ENCODE assay signal across 8 mouse cellular contexts in the genomic region with DNA sequence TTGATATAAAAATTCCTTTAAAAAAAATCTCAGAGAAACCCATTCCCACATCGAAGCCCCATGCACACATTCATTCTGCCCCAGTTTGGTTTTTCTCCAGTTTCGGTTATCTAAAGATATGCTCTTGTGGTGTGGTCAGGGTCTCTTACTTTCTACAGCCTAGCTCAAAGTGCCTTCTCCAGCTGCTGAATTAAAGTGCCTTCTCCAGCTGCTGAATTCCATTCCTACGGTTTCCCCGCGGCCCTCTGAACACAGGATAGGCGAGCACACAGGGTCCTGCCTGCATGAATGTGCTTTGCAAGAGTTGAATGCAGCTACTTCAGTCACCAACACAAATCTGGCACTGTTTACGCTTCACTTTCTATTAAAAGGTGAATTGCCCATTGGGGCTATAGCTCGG. TPM values are rescaled to one million over a fixed set of nuclear protein-coding genes. Genes with fewer than 3 reads are reported as not detected.
DNase-seq lines count a peak whose midpoint lies in the region; ATAC-seq lines count a peak whose summit lies in the region.

No protein-coding gene starts in this region.

- H3K9ac ChIP-seq in liver, embryonic 16.5 days (ENCODE audit: low read depth, low read length): no peak overlapping the region

- peak overlapping the region; percentile 94 for H3K4me2 ChIP-seq in liver, embryonic 16.5 days (ENCODE audit: low read depth, low read length)

- H3K4me3 ChIP-seq in liver, embryonic 16.5 days (ENCODE audit: low read depth, low read length): no peak overlapping the region

- 47% methylated on average over 8 of the region's 8 CpGs for WGBS in liver, embryonic 16.5 days (ENCODE audit: insufficient replicate concordance)

- ATAC-seq in liver, embryonic 16.5 days (ENCODE audit: low read depth): no peak
- no peak for ATAC-seq in CD4-positive, CD25-positive, alpha-beta regulatory T cell, adult 4 months

- peaks cover 6% of the 10 kb centered on the region; the same call in 1 of the 2 replicates for H3K4me1 ChIP-seq in liver, embryonic 16.5 days (ENCODE audit: control insufficient read depth, low read depth, low read length)

- peaks cover 16% of the 10 kb centered on the region for H3K27me3 ChIP-seq in liver, embryonic 16.5 days (ENCODE audit: control insufficient read depth, insufficient read depth, low read depth, low read length)

- H3K36me3 ChIP-seq in liver, embryonic 16.5 days (ENCODE audit: control insufficient read depth, insufficient read depth): no peaks in the 10 kb centered on the region

- no peak overlapping the region for H3K27ac ChIP-seq in liver, embryonic 16.5 days (ENCODE audit: low read length)

- peak; percentile 29 for DNase-seq in embryo, embryonic 10.5 days (ENCODE audit: low spot score)
- no peak for DNase-seq in embryo, embryonic 9.5 days (ENCODE audit: extremely low spot score)
- peak; percentile 14 for DNase-seq in lung, postnatal 10 days
- DNase-seq in lung, postnatal 4 days: no peak
- DNase-seq in spleen, postnatal 36 days (ENCODE audit: low spot score in 2 of 2): no peak
- no peak for DNase-seq in ovary, postnatal 36 days (ENCODE audit: low spot score)

- H3K9me3 ChIP-seq in liver, embryonic 16.5 days (replicated peaks; ENCODE audit: control insufficient read depth, low read length): no peaks in the 10 kb centered on the region

RNA-seq across cellular contexts. Expression of a gene that starts 0.6 kb away (rescaled TPM):
- 6.5 and 6.8 TPM in 2 replicates for polyA plus RNA-seq in liver, embryonic 16.5 days (2015; fragmentation: Nextera tagmentation; extraction: Ambion mirVana)
- 1 to 10 TPM; 4.4 to 7.8 TPM for polyA plus RNA-seq in CD4-positive, CD25-positive, alpha-beta regulatory T cell, adult 4 months (2017; shearing (Covaris generic))

RNA-seq across cellular contexts. Expression of a gene that starts 41.0 kb away (rescaled TPM):
- 0.22 TPM in 2 replicates for polyA plus RNA-seq in liver, embryonic 16.5 days (2015; fragmentation: Nextera tagmentation; extraction: Ambion mirVana)
- polyA plus RNA-seq in CD4-positive, CD25-positive, alpha-beta regulatory T cell, adult 4 months (2017; shearing (Covaris generic)): 1 to 10 TPM in 1 of 2 experiments, under 1 TPM in 1; 0.91 to 1.3 TPM

Comparison
In these comparisons a context has a peak if more than half of its experiments do, and no peak if none do; other contexts are left out.
1. DNase-seq: peak in embryo, embryonic 10.5 days (single experiment) and lung, postnatal 10 days (single experiment); none in embryo, embryonic 9.5 days (single experiment), lung, postnatal 4 days (0 of 2), spleen, postnatal 36 days (0 of 2) and ovary, postnatal 36 days (single experiment).